Mouse (Mus musculus): ENCODE results near the gene Dennd1a.

GRCm38 (mm10) chr2:38052440-38052839 lies 234.8 kb downstream of the Dennd1a start:
- no peak for TF ChIP-seq CTCF (IDR thresholded peaks at IDR 0.05; ENCODE audit: control insufficient read depth, insufficient read depth, insufficient replicate concordance, low read depth, low read length)
- TF ChIP-seq POLR2A (IDR thresholded peaks at IDR 0.05; ENCODE audit: control insufficient read depth, low read depth, low read length): no peak
